Mouse (Mus musculus) hindbrain, embryonic 10.5 days (tissue): ENCODE results near the gene C1galt1. TPM values are rescaled to one million over a fixed set of nuclear protein-coding genes. Genes with fewer than 3 reads are reported as not detected.

Experiments
- DNase-seq: peaks from one replicate; pipeline ENCODE4 v3.0.0-alpha.2; 2017; ENCODE audit warnings: low spot score
- H3K27ac ChIP-seq: fragments of 300-500 bp; sonication (generic); 2 replicates; pipeline ENCODE4 v1.5.1; 2016; ENCODE audit warnings: mild to moderate bottlenecking, moderate library complexity
- H3K27me3 ChIP-seq: fragments of 300-500 bp; sonication (generic); 2 replicates; pipeline ENCODE4 v1.6.1; 2016; ENCODE audit warnings: mild to moderate bottlenecking; ENCODE audit not compliant: poor library complexity, insufficient read depth, severe bottlenecking
- H3K36me3 ChIP-seq: fragments of 300-500 bp; sonication (generic); 2 replicates; pipeline ENCODE4 v1.6.1; 2016; ENCODE audit warnings: mild to moderate bottlenecking, moderate library complexity
- H3K4me1 ChIP-seq: fragments of 300-500 bp; sonication (generic); replicated peaks from 2 replicates; pipeline ENCODE4 v1.6.1; 2016; ENCODE audit warnings: mild to moderate bottlenecking
- H3K4me3 ChIP-seq: fragments of 300-500 bp; sonication (generic); 2 replicates; pipeline ENCODE4 v1.5.1; 2016; ENCODE audit warnings: mild to moderate bottlenecking, moderate library complexity
- H3K9me3 ChIP-seq: fragments of 300-500 bp; sonication (generic); 2 replicates; pipeline ENCODE4 v1.6.1; 2016; ENCODE audit warnings: mild to moderate bottlenecking, moderate library complexity
- whole genome bisulfite sequencing: fragments of 180-500 bp; shearing (Covaris S2); methylation state at CpG from one replicate; pipeline ENCODE4 v1.1.7; 2016; 5-methylcytosine and 5-hydroxymethylcytosine counted together
- polyA plus RNA-seq: library from polyadenylated mRNA; unstranded; fragments of >200 nt; fragmentation: Nextera tagmentation; extraction: Ambion mirVana; gene quantifications from 2 replicates; pipeline ENCODE4 v1.2.1, GENCODE M21; 2016

Gene C1galt1
- polyA plus RNA-seq, 1 experiment from 2014 or later = 1.4 TPM

DNA sequence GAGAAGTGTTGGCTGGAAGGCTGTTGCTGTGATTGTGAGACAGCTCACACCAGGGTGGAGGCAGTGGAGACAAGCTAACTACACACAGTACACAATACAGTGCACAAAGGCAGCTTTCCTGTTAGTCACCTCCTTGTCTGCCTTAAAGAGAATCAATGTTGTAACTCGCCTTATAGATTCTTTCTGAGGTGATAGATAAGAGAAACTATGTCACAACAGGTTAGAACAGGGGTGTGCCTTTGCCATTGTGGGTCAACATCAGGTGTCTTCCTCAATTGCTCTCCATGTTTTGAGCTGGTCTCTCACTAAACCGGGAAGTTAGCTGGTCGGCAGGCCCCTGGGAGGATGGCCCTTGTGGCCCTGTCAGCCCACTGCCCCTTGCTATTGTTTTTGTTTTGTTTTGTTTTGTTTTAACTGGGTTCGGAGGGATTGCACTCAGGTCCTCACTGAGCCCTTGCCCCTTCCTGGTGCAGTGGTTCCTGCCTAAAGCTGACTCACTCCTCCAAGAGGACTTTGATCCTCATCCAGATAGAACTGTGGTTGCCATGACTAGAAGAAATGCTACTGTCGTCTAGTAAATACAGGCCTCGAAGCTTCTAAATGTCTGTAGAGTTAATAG is 3.4 kb downstream of the C1galt1 start:
- H3K27ac ChIP-seq = no peak overlapping the region
- H3K4me3 ChIP-seq = no peak overlapping the region
- 54% methylated on average over 6 of the region's 6 CpGs for WGBS
- no peak for DNase-seq
- H3K9me3 ChIP-seq = no peaks in the 10 kb centered on the region
- H3K27me3 ChIP-seq = no peaks in the 10 kb centered on the region
- no peaks in the 10 kb centered on the region for H3K36me3 ChIP-seq
- H3K4me1 ChIP-seq = peaks cover 25% of the 10 kb centered on the region

DNA sequence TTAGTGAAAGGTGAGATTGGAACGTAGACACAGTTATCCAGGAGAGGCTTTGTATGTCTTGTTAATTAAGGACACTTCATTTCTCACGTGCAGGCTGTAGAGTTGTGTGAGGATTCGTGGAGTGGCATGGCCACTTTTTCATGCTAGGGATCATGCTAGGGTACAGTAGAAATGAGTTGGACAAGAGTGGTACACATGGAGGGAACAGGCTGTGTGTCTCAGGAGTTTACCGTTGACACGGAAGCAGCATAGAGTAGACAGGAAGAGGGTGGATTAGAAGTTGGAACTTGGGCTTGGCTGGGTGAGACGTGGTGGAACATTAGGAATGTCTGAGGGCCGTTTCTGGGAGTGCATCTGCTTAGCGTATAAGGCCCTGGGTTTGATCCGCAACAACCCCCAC is 4.1 kb downstream of the C1galt1 start:
- no peak for DNase-seq
- WGBS = 87% methylated on average over 9 of the region's 9 CpGs
- H3K27ac ChIP-seq = no peak overlapping the region
- peaks cover 25% of the 10 kb centered on the region for H3K4me1 ChIP-seq
- H3K27me3 ChIP-seq = no peaks in the 10 kb centered on the region
- H3K36me3 ChIP-seq = no peaks in the 10 kb centered on the region
- no peaks in the 10 kb centered on the region for H3K9me3 ChIP-seq
- no peak overlapping the region for H3K4me3 ChIP-seq

DNA sequence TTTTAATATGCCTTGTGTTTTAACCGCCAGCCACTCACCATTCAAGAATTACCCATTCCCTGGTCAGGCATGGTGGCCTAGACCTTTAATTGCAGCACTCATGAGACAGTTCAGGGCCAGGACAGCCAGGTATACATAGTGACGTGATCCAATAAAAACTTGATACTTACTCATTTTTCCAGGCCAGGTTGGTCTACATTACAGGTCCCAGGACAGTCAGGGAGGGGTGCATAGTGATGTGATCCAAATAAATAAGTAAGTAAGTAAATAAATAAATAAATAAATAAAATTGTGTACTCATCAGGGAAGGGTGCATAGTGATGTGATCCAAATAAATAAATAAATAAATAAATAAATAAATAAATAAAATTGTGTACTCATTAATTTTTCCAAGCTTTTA is 6.4 kb downstream of the C1galt1 start:
- Histone ChIP-seq H3K27ac (no peak overlapping the region), H3K4me3 (no peak overlapping the region), H3K9me3 (no peaks in the 10 kb centered on the region), H3K27me3 (no peaks in the 10 kb centered on the region), H3K4me1 (peaks cover 19% of the 10 kb centered on the region), H3K36me3 (no peaks in the 10 kb centered on the region)
- DNase-seq = no peak
- 87% methylated on average over 2 of the region's 2 CpGs for WGBS

DNA sequence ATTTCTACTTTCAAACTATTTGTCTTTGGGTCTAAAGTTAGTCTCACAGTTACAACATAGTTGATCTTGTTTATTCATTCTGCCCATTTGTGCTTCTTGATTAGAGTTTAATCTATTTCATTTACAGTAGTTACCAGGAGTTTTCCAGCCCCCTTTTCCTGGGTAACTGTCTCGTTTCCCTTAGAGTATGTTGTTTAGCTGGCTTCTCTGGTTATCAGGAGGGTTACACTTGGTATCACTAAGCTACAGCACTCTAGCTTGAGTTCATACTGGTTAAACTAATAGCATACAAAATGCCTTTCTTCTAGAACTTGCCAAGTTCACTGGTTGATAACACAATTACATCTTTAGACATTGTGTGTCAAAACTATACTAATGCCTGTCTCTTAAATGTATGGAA is 8.3 kb downstream of the C1galt1 start:
- H3K36me3 ChIP-seq = no peaks in the 10 kb centered on the region
- DNase-seq = no peak
- no peak overlapping the region for H3K27ac ChIP-seq
- no peaks in the 10 kb centered on the region for H3K9me3 ChIP-seq
- H3K4me1 ChIP-seq = peaks cover 3% of the 10 kb centered on the region
- H3K4me3 ChIP-seq = no peak overlapping the region
- no peaks in the 10 kb centered on the region for H3K27me3 ChIP-seq
- WGBS = 82% methylated on average over 1 of the region's 1 CpGs

DNA sequence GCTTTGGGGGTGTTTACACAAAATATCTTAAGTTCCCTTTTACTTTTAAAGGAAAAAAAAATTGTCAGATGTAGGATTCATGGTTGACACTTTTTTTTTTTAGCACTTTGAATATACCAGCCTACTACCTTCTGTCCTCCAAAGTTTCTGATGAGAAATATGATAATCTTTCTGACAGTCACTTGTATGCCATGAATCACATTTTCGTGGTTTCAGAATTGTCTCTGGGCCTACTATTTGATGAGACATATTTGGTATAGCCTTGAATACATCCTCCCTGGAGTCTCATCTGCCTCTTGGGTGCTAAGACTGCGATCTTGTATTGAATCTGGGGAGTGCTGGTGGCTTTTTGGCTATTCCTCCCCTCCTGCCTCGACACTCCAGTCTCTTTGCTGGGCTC is 8.8 kb downstream of the C1galt1 start:
- WGBS = 91% methylated on average over 3 of the region's 3 CpGs
- H3K4me3 ChIP-seq = no peak overlapping the region
- no peak for DNase-seq

DNA sequence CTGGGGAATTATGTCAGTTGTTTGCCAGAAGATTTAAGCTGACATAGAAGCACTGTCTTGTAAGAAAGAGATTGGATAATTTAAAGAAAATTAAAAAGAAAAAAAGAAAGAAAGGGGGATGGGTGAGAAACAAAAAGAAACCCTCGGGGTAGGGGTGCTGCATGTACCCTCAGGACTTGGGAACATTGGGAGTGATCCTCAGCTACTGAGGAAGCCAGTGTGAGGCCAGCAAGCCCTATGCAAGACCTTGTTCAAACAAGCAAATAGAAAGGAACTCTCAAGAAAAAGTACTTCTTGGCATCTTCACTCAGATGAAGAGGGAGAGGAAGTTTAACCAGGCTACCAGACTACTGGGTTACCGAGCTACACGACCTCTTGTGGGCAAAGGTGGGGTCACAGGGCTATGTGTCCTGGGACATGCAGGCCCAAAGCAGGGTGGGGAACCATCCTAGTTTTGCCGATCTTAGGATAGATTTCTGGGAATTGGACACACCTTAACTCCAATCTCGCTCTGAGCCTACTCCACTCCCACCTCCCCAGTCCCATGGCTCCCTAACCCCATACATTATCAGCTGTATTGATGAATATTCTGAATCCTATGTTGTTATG is 12.1 kb downstream of the C1galt1 start:
- H3K27ac ChIP-seq = no peak overlapping the region
- H3K4me3 ChIP-seq = no peak overlapping the region
- no peaks in the 10 kb centered on the region for H3K9me3 ChIP-seq
- no peaks in the 10 kb centered on the region for H3K4me1 ChIP-seq
- WGBS = 70% methylated on average over 5 of the region's 5 CpGs
- no peaks in the 10 kb centered on the region for H3K27me3 ChIP-seq
- no peak for DNase-seq
- H3K36me3 ChIP-seq = no peaks in the 10 kb centered on the region

More for the DNA sequence above, 8.8 kb downstream of the C1galt1 start:
- Histone ChIP-seq H3K4me1 (no peaks in the 10 kb centered on the region), H3K27ac (no peak overlapping the region), H3K36me3 (no peaks in the 10 kb centered on the region), H3K9me3 (no peaks in the 10 kb centered on the region), H3K27me3 (no peaks in the 10 kb centered on the region)

DNA sequence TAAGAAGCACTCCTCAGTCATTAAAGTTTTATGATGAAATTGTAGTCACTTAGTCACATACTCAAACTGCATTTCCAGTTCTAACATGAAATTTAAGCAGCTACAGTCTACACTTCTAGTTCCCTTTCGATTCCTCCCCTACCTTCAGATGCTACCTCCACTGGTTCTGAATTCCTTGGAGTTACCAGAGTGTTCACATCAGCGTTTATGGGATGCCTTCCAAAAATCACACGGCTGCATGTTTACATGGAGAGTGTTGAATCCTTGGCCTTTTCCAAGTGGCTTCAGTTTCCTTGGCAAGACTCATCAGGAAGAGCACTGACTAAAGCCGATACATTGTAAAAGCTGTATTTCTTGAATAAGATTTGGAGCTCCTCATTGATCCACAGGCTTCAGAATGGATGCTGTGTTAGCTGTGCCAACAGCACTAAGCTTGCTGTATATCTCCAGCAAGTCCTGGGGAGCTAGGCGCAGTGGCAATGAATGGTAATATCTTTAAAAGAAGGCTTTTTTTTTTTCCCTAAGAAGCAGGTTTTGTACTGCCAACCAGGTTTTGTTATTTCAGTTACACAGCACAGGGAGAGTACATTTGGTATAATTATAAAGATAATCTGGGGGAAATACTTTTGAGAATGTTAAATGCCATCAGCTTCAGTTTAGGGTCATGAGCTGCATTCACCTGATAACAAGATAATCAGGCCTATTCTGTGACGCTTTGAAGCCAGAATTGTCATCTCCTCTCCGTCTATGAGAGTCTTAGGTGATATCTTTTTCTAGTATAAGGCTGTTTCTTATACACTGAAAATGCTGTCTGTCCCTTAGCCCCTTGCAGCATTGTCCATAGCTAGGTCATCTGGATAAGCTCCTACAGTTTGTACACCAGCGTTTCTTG is 13.0 kb downstream of the C1galt1 start:
- 93% methylated on average over 8 of the region's 8 CpGs for WGBS
- no peak for DNase-seq

DNA sequence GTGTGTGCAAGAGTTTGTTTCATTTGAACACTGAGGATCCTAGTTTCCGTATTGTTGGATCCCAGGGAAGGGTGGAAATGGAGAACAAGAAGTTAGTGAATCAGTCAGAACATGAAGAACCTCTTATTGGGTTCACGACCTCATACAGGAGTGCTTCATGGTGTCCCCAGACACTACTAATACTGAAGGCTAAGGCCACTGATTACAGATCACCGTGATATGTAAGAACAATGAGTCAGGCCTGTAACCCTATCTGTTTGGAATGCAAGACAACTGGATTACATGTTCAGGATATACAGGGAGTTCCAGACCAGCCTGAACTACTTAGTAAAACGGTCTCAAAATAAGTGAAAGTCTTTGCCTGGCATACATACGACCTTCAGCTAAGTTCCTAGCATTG is 13.9 kb downstream of the C1galt1 start:
- Histone ChIP-seq H3K27ac (no peak overlapping the region), H3K27me3 (no peaks in the 10 kb centered on the region), H3K4me1 (no peaks in the 10 kb centered on the region), H3K4me3 (no peak overlapping the region), H3K9me3 (no peaks in the 10 kb centered on the region), H3K36me3 (no peaks in the 10 kb centered on the region)
- WGBS = 83% methylated on average over 5 of the region's 5 CpGs
- DNase-seq = no peak

More for the DNA sequence above, 13.0 kb downstream of the C1galt1 start:
- H3K36me3 ChIP-seq = no peaks in the 10 kb centered on the region
- no peaks in the 10 kb centered on the region for H3K4me1 ChIP-seq
- H3K4me3 ChIP-seq = no peak overlapping the region
- H3K27me3 ChIP-seq = no peaks in the 10 kb centered on the region
- H3K27ac ChIP-seq = no peak overlapping the region
- no peaks in the 10 kb centered on the region for H3K9me3 ChIP-seq

DNA sequence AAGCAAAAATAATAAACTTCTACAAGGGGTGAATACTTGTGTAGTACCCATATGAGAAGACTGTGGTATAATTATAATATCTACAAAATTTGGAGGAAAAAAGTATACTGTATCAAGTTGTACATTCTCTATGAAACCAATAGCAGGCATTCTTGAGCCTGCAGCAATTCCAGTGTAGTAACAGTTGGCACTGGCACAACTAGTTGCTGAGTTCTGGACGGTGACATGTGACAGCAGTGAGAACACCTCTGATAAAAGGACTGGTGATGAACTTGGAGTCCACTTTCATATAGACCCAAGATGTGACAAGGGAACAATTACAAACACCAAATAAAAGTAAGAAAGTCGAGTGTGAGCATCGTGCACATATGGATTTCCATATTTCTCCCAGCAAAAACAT is 14.5 kb downstream of the C1galt1 start:
- 91% methylated on average over 3 of the region's 3 CpGs for WGBS
- no peak overlapping the region for H3K4me3 ChIP-seq
- no peaks in the 10 kb centered on the region for H3K36me3 ChIP-seq
- H3K27me3 ChIP-seq = no peaks in the 10 kb centered on the region
- no peaks in the 10 kb centered on the region for H3K4me1 ChIP-seq
- H3K9me3 ChIP-seq = no peaks in the 10 kb centered on the region
- no peak for DNase-seq
- no peak overlapping the region for H3K27ac ChIP-seq

DNA sequence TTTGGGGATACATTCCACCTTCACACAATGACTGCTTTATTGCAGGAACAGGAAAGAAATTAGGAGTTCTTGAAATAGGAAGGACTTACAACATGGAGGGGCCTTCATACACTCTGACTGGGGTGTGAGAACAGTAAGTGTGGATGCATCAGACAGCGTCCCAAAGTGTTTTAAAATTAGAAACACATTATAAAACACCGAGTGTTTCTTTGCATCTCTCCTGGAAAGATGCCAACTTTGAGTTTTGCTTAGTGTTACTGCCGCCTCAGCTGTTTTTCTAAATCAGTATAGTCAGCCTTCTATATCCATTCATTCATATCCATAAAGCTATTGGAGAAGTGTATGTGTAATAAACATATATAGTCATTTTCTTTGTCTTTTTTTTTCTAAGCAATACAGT is 16.4 kb downstream of the C1galt1 start:
- H3K4me1 ChIP-seq = no peaks in the 10 kb centered on the region
- no peak overlapping the region for H3K27ac ChIP-seq
- 87% methylated on average over 3 of the region's 3 CpGs for WGBS
- H3K27me3 ChIP-seq = no peaks in the 10 kb centered on the region
- H3K9me3 ChIP-seq = no peaks in the 10 kb centered on the region
- no peak for DNase-seq
- H3K4me3 ChIP-seq = no peak overlapping the region
- H3K36me3 ChIP-seq = peaks cover 15% of the 10 kb centered on the region; the same call in 1 of the 2 replicates

DNA sequence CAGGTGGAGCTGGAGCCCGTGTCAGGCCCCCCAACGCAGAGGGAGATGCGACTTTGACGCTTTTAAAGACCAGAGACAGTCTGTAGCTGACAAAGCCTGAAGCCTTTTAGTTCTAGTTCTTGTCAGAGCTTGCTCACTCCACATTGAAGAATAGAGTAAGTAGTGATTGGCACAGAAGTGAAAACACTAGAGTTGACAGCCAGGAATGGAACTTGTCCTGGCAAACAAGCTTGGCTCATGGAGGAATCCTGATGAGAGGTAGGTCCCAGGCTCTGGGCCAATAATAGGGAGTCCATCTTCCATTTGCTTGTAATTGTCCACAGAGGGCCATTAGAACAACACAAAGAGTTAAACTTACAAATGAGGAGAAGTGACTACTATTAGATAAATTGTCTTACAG is 18.7 kb downstream of the C1galt1 start:
- Histone ChIP-seq H3K27ac (no peak overlapping the region), H3K36me3 (peaks cover 28% of the 10 kb centered on the region), H3K4me1 (no peaks in the 10 kb centered on the region), H3K4me3 (no peak overlapping the region), H3K9me3 (no peaks in the 10 kb centered on the region), H3K27me3 (no peaks in the 10 kb centered on the region)
- no peak for DNase-seq
- 90% methylated on average over 4 of the region's 4 CpGs for WGBS

DNA sequence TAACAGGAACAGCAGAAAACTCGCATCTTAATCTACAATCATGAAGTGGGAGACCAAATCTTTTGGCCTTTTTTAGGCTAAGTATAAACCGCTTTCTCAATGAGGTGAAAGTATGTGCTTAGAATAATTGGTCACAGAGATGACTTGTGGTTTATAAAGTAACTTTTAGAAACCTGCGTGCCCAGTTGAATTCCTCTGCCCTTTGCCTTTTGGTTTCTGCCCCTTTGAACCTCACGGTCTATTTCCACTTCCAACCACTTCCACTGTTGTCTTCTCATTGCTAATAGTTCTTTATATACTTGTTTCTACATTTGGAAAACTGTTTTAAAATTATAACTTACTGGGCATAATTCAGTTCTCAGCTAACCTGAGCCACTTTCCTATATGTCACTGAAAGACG is 32.2 kb downstream of the C1galt1 start:
- Histone ChIP-seq H3K4me3 (no peak overlapping the region), H3K36me3 (no peaks in the 10 kb centered on the region), H3K27ac (no peak overlapping the region), H3K9me3 (no peaks in the 10 kb centered on the region), H3K27me3 (no peaks in the 10 kb centered on the region), H3K4me1 (no peaks in the 10 kb centered on the region)
- no peak for DNase-seq
- WGBS = 93% methylated on average over 5 of the region's 5 CpGs

DNA sequence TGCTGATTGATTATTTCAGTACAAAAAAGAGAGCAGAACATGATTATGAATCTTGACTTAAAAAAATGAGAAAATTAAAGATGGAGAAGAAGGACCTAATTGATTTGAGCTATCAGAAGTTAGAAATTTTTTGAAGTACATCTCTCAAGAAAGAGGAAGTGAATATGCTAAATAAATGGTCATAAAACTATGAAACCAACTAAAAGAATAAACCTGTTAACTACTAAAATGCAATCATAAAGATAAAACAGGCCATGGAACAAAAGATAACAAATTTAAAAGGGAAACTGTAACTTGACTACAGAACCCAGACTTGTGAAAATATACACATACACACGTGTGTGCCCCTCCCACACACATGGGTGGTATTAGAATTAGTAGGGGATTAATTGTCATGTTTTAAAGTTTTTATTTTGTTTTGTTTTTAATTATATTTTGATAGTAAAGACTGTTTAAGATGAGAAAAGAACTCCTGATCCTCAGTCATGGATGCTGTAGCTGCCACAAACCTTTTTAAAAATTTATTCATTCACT is 37.0 kb downstream of the C1galt1 start:
- no peaks in the 10 kb centered on the region for H3K4me1 ChIP-seq
- DNase-seq = no peak
- 71% methylated on average over 1 of the region's 1 CpGs for WGBS
- H3K4me3 ChIP-seq = no peak overlapping the region
- H3K27ac ChIP-seq = no peak overlapping the region
- H3K36me3 ChIP-seq = no peaks in the 10 kb centered on the region
- H3K9me3 ChIP-seq = no peaks in the 10 kb centered on the region
- H3K27me3 ChIP-seq = no peaks in the 10 kb centered on the region
